Mouse (Mus musculus) lung, adult 10 weeks (tissue): ENCODE measurements around the gene Ccdc90b. TPM values are rescaled to one million over a fixed set of nuclear protein-coding genes. Genes with fewer than 3 reads are reported as not detected.

Source experiments
- polyA plus RNA-seq: library from polyadenylated mRNA; stranded (reverse); fragments of 350-450 nt; fragmentation: Illumina TruSeq; extraction: RNeasy Lipid Tissue Mini Kit (QIAGEN cat#74804); gene quantifications from one replicate; pipeline ENCODE4 v1.2.3, GENCODE M21; 2014; ENCODE audit warnings: low read depth, low replicate concordance; ENCODE audit not compliant: insufficient read depth

The Ccdc90b gene
- polyA plus RNA-seq: 24.5 TPM

GRCm38 (mm10) chr7:92560986-92561876 is at the start of gene Ccdc90b:
Gene Ccdc90b, plus strand, starts transcription at chr7:92561149.

Other genes with a start within 250 kb of the Ccdc90b start
- gene Ankrd42, start 76.0 kb downstream of the Ccdc90b start, polyA plus RNA-seq: 3.9 TPM
- gene Pcf11, start 108.8 kb downstream of the Ccdc90b start, polyA plus RNA-seq: 15.3 TPM
- gene Rab30, start 180.5 kb downstream of the Ccdc90b start, polyA plus RNA-seq: 1.7 TPM